Mouse (Mus musculus): ENCODE measurements around the gene Rpl23a. TPM values are rescaled to one million over a fixed set of nuclear protein-coding genes. Genes with fewer than 3 reads are reported as not detected.

Rpl23a gene
- polyA plus RNA-seq, 1 experiment from 2014 or later = 1,270 TPM

DNA sequence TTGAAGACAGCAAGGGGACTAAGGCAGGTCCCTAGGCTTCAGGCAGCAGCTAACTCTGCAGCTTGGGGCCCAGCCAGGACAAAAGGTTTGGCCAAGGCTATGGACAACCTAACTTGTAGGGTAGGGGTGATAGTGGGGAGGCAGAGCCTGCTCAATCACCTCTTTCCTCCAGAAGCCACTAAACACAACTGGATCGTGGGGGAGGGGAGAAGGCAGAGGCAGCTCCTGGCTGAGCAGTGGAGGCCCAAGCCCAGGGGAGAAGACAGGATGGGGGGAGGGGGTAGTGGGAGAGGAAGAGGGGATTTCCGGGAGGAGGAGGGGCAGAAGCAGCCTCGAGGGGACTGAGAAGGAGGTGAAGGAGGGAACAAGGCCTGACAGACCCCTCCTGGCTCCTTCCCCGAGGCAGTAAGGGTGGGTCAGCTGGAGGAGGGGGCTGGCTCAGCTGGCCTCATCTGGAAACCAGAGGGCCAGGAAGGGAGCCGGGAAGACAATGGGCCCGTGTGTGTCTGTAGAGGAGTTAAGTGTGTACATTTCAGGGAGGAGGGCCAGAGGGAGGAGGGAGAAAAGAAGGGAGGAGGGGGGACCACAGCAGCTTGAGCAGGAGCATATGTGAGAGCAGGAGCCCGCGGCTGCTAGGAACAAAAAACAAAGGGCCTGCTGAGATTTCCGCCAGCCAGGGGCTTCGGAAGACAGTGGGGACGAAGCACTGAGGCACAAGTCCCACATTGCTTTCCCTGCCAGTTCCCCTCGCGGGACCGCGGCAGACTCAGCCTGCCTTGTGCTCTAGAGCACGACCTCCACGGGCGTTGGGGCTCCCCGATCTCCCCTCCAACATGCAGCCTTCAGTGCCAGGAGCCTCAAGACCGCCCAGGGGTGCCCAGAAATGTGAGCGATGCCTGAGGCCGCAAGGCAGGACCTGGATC lies 19.4 kb downstream of the Rpl23a start:
- H3K27me3 ChIP-seq = no peaks in the 10 kb centered on the region
- ATAC-seq (no peak), DNase-seq (ENCODE audit: low read depth, low spot score) (no peak)
- CTCF ChIA-PET = interaction anchor here (1.2 to 2.0 kb wide), 2 partner anchors 12 to 14 kb away, joined by 6 to 9 read pairs; partner anchors contain the start of genes Nek8 and Tlcd1
- POLR2A ChIA-PET = interaction anchor here (0.7 to 4.8 kb wide), 5 partner anchors 8 to 118 kb away, joined by 3 to 50 read pairs (median 3); partner anchors contain the start of genes Nek8 and Tlcd1
- TF ChIP-seq CTCF (IDR thresholded peaks at IDR 0.05) = no peak
- in situ Hi-C loops (cut with MboI; ENCODE audit: low pct_unique_long_range_greater_than_20kb) = no loop called here

DNA sequence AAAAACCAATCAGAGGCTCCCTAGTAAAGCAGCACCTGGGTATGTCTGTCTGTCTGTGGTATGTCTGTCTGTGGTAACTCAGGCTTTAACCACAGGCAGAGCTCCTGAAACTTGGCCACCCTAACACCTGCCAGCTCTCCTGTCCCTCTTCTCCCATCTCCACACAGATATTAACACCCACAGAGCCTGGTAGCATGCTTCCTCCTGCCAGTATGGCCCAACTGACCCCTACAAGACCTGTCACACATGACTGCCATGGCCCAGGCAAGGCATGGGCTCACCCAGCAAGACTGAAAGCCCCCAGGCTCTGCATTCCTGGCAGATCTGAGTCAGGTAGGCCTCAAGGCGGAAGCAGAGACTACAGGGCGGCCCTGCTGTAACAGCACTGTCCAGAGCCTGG lies 20.3 kb downstream of the Rpl23a start:
- POLR2A ChIA-PET = interaction anchor here (0.7 to 4.8 kb wide), 5 partner anchors 8 to 118 kb away, joined by 3 to 50 read pairs (median 3); partner anchors contain the start of genes Nek8 and Tlcd1
- TF ChIP-seq CTCF (IDR thresholded peaks at IDR 0.05) = no peak
- DNase-seq (ENCODE audit: low read depth, low spot score) (no peak), ATAC-seq (no peak)
- in situ Hi-C loops (cut with MboI; ENCODE audit: low pct_unique_long_range_greater_than_20kb) = no loop called here
- CTCF ChIA-PET = interaction anchor here (2.0 kb wide), 1 partner anchor 13 kb away, joined by 9 read pairs; the partner anchor contains the start of genes Nek8 and Tlcd1
- H3K27me3 ChIP-seq = no peaks in the 10 kb centered on the region

DNA sequence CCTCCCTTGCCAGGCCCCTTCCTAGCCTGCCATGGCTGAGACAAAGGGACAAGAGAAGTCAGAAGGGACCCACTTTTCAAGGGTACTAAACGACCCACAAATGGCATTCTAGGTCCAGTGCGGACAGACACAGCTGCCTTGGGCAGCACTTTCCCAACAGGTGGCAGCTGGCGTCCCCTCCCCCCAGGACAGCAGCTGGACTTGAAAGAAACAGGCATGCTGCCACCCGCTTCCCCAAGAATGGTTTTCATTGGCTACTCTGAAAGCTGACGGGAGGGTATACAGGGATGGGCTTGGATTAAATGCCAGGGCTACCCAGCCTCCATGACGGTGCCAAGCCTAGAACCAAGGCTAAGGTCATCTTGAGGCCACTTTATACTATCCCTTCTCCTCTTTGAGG lies 20.9 kb downstream of the Rpl23a start:
- no peak for DNase-seq (ENCODE audit: low read depth, low spot score)
- ChIA-PET CTCF (no interaction called here), POLR2A (interaction anchor here (4.8 kb wide), 1 partner anchor 13 kb away, joined by 50 read pairs; the partner anchor contains the start of genes Nek8 and Tlcd1)
- no peak for ATAC-seq
- no peaks in the 10 kb centered on the region for H3K27me3 ChIP-seq
- no peak for TF ChIP-seq CTCF (IDR thresholded peaks at IDR 0.05)
- in situ Hi-C loops (cut with MboI; ENCODE audit: low pct_unique_long_range_greater_than_20kb) = no loop called here

DNA sequence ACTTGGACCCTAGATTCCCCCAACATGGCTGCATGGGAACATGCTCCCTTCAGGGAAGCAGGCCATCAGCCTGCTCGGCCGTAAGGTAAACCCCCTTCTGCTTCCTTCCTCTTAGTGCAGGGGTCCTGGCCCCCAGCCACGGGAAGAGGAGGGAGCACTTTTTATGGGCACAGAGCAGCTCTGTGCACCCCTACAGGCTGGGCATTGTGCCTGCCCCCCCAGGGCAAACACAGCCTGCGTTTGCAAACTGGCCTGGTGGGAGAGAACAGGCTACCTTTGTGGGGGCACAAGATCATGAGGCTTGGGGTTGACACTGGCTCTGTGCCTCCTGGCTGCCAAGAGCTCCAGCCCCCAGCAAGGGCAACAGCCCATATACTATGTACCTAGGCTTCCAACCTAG lies 21.4 kb downstream of the Rpl23a start:
- CTCF ChIA-PET = interaction anchor here (1.1 kb wide), 1 partner anchor 16 kb away, joined by 3 read pairs; no protein-coding TSS in a partner anchor
- H3K27me3 ChIP-seq = no peaks in the 10 kb centered on the region
- no peak for DNase-seq (ENCODE audit: low read depth, low spot score)
- POLR2A ChIA-PET = interaction anchor here (0.7 to 4.8 kb wide), 2 partner anchors 14 to 104 kb away, joined by 3 to 50 read pairs; partner anchors contain the start of genes Nek8 and Tlcd1
- ATAC-seq = no peak
- TF ChIP-seq CTCF (IDR thresholded peaks at IDR 0.05) = no peak
- in situ Hi-C loops (cut with MboI; ENCODE audit: low pct_unique_long_range_greater_than_20kb) = no loop called here

DNA sequence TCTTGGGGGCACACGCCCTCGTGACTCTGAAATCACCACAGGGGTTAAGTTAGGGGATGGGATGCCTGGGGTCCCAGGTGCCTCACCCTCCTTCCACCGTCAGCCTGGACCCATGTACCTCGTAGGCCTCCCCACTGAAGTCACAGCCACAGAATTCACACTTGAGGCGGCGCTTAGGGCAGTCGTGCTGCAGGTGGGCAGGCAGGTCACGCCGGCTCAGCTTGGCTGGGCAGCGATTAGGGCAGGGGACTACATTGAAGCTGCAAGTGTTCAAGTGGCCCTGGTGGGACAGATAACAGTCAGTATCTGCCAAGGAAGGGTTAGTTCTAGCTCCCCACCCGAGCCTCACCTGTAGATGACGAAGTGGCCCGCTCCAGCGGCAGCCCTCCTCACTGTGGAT lies 22.2 kb downstream of the Rpl23a start:
- no peaks in the 10 kb centered on the region for H3K27me3 ChIP-seq
- DNase-seq (ENCODE audit: low read depth, low spot score) = no peak
- in situ Hi-C loops (cut with MboI; ENCODE audit: low pct_unique_long_range_greater_than_20kb) = no loop called here
- CTCF ChIA-PET = interaction anchor here (1.1 kb wide), 1 partner anchor 17 kb away, joined by 3 read pairs; no protein-coding TSS in a partner anchor
- POLR2A ChIA-PET = interaction anchor here (0.7 kb wide), 1 partner anchor 103 kb away, joined by 3 read pairs; no protein-coding TSS in a partner anchor
- TF ChIP-seq CTCF (IDR thresholded peaks at IDR 0.05) = no peak
- ATAC-seq = no peak

DNA sequence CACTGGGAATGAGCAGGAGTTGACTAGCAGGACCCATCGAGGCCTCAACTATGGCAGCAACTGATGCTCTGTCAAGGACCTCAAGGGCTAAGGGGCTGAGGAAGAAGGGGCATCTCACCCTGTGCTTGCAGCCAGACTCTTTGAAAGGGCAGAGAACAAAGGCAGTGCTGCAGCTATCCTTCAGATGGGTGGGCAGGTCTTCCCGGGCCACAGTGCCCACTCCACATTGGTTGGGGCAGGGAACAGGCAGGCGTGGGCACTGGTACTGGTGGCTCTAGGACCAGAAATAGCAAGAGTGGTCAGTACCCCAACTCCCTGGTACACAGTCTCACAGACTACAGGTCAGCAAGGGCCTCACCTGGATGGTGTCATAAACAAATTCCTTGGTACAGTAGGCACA lies 22.7 kb downstream of the Rpl23a start:
- CTCF ChIA-PET = interaction anchor here (1.2 kb wide), 1 partner anchor 17 kb away, joined by 3 read pairs; no protein-coding TSS in a partner anchor
- in situ Hi-C loops (cut with MboI; ENCODE audit: low pct_unique_long_range_greater_than_20kb) = no loop called here
- no peaks in the 10 kb centered on the region for H3K27me3 ChIP-seq
- DNase-seq (ENCODE audit: low read depth, low spot score) (no peak), ATAC-seq (no peak)
- POLR2A ChIA-PET = interaction anchor here (1.1 kb wide), 1 partner anchor 16 kb away, joined by 3 read pairs; the partner anchor contains the start of genes Nek8 and Tlcd1
- TF ChIP-seq CTCF (IDR thresholded peaks at IDR 0.05) = no peak

DNA sequence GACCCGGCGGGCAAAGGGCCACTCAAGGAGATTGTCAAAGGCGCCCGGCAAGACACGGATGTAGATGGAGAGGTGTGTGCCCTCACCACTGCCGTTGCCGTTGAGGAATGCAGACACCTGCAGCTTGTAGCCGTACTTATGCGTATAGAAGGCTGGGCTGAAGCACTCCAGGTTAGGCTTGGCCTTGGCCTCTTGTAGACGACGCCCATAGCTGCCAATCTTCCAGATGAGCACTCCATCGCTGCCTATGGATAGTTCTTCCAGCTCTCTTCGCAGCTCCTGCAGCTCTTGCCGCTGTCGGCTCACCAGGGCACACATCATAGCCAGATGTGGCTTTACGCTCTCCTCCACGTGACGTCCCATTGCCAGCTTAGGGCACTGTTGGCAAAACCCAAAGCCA lies 23.2 kb downstream of the Rpl23a start:
- ChIA-PET CTCF (interaction anchor here (1.2 kb wide), 1 partner anchor 18 kb away, joined by 3 read pairs; no protein-coding TSS in a partner anchor), POLR2A (interaction anchor here (1.1 to 1.9 kb wide), 2 partner anchors 12 to 17 kb away, joined by 3 to 6 read pairs; partner anchors contain the start of genes Nek8 and Tlcd1)
- DNase-seq (ENCODE audit: low read depth, low spot score) (no peak), ATAC-seq (no peak)
- H3K27me3 ChIP-seq = no peaks in the 10 kb centered on the region
- in situ Hi-C loops (cut with MboI; ENCODE audit: low pct_unique_long_range_greater_than_20kb) = no loop called here
- TF ChIP-seq CTCF (IDR thresholded peaks at IDR 0.05) = no peak

DNA sequence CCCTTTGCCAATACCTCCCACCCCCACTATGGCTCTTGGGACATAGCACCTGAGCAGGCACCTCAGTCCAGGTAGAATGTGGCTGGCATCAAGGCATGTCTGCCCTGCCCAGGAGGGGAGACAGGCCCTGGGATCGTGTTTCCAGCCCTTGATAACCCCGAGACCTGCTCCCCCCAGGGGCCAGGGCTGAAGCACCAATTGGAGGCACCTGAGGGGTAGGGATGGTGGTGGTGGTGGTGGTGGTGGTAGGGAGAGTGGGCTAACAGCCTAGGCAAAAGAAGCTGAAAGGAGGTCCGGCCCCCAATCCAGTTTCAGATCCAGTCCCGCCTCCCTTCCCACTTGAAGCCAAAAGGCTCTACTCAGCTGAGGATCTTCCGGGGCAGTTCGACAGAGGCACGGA lies 23.8 kb downstream of the Rpl23a start:
- ChIA-PET CTCF (interaction anchor here (1.0 to 1.6 kb wide), 4 partner anchors 12 to 37 kb away, joined by 3 to 5 read pairs (median 3); no protein-coding TSS in a partner anchor), POLR2A (interaction anchor here (0.9 to 1.9 kb wide), 3 partner anchors 13 to 25 kb away, joined by 3 to 6 read pairs (median 3); partner anchors contain the start of genes Nek8 and Tlcd1)
- in situ Hi-C loops (cut with MboI; ENCODE audit: low pct_unique_long_range_greater_than_20kb) = loop anchor here (5.0 kb wide), 1 partner anchor 102 kb away; no protein-coding TSS in a partner anchor
- no peaks in the 10 kb centered on the region for H3K27me3 ChIP-seq
- TF ChIP-seq CTCF (IDR thresholded peaks at IDR 0.05) = no peak
- DNase-seq (ENCODE audit: low read depth, low spot score) = no peak
- ATAC-seq = no peak

DNA sequence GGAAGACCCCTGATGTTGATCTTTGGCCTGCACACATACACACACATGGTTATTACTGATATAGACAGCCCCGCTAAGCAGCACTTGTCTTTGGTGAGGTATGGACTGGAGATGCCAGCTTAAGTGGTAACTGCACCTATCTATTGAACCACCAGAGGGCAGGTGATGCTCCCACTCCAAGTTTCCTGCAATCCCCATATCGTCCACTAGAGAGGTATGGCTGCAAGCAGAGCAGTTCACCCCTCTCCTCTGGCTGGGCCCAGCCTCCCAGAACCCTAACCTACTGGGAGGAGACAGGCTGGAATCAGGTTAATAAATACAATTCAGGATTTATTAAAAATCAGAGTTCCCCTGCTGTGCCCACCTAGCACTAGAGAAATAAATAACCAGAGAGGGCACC lies 24.3 kb downstream of the Rpl23a start:
- ChIA-PET POLR2A (interaction anchor here (0.9 to 1.9 kb wide), 3 partner anchors 13 to 25 kb away, joined by 3 to 6 read pairs (median 5); no protein-coding TSS in a partner anchor), CTCF (interaction anchor here (1.0 to 1.8 kb wide), 6 partner anchors 12 to 36 kb away, joined by 3 to 8 read pairs (median 4); no protein-coding TSS in a partner anchor)
- H3K27me3 ChIP-seq = no peaks in the 10 kb centered on the region
- DNase-seq (ENCODE audit: low read depth, low spot score) (no peak), ATAC-seq (peak; percentile 32)
- TF ChIP-seq CTCF (IDR thresholded peaks at IDR 0.05) = no peak
- in situ Hi-C loops (cut with MboI; ENCODE audit: low pct_unique_long_range_greater_than_20kb) = loop anchor here (5.0 kb wide), 1 partner anchor 102 kb away; no protein-coding TSS in a partner anchor

DNA sequence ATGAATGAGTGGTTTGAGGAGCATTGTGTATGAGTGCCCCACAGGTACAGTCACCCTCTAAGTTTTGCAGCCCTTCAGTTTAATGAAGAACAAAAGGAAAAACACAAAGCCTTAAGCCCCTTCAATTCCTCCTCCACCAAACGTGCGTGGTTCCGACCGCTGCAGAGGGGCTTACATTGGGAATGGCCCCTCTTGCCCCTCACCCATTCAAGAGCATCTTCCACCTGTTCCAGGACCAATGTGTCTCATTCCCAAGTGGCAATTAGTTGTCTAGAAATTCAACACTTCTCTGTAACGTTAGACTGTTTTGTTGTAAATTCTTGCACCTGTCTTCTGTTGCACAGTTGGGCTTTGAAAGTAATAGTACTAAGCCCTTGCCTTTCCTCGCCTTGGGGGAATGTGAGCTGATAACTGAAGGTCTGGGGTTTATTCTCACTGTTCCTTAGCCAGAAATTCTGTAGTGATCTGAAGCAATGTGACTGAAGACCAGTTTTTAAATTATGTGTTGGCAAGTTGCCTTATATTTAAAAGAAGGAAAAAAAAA lies 27.2 kb downstream of the Rpl23a start:
- ChIA-PET CTCF (no interaction called here), POLR2A (interaction anchor here (0.7 kb wide), 1 partner anchor 23 kb away, joined by 3 read pairs; no protein-coding TSS in a partner anchor)
- no peak for TF ChIP-seq CTCF (IDR thresholded peaks at IDR 0.05)
- no peak for ATAC-seq
- no peaks in the 10 kb centered on the region for H3K27me3 ChIP-seq
- DNase-seq (ENCODE audit: low read depth, low spot score) = no peak
- in situ Hi-C loops (cut with MboI; ENCODE audit: low pct_unique_long_range_greater_than_20kb) = loop anchor here (5.0 kb wide), 1 partner anchor 99 kb away; no protein-coding TSS in a partner anchor

All from Patski (cell line).